10 mouse cellular contexts compared by ENCODE assay signal in the genomic region with DNA sequence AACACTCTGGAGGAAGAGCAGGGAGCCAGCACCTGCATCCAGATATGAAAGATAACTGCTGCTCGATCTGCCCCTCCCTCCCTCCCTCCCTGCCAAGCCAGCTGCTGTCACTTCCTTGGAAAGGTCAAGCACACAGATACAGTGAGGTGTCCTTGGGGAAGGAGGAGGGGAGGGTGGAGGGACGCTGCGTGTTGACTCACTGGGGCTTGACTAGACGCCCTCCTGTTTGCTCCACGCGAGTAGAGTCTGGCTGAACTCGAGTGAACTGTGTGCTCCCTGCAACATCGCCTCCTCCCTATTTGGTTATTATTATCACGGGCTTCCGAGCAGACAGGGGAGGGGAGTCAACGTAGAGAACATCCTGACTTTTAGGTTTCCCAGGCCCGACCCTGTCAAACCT.
A peak's percentile ranks its signal among the peaks of the same experiment; 100 is the strongest.
DNase-seq lines count a peak whose midpoint lies in the region; ATAC-seq lines count a peak whose summit lies in the region.
"Had no signal": no experiment of that assay in that cellular context is flagged by ENCODE, and none has a peak within 500 bp of the region (broad histone marks: within the 10 kb centered on the region; RNA-seq: fewer than 3 reads in every experiment).

No protein-coding gene starts in this region.

- H3K9me3 ChIP-seq in lung, embryonic 16.5 days (ENCODE audit: control insufficient read depth, low read length), result no peaks in the 10 kb centered on the region
- H3K9me3 ChIP-seq in heart, embryonic 13.5 days, result no peaks in the 10 kb centered on the region
- H3K9me3 ChIP-seq: embryonic facial prominence, embryonic 15.5 days; megakaryocyte, embryonic 14.5 days had no signal

- no peaks in the 10 kb centered on the region for H3K27me3 ChIP-seq in lung, embryonic 16.5 days (ENCODE audit: control insufficient read depth, insufficient read depth, low read depth, low read length)
- H3K27me3 ChIP-seq in heart, embryonic 13.5 days (replicated peaks), result no peaks in the 10 kb centered on the region
- H3K27me3 ChIP-seq: embryonic facial prominence, embryonic 15.5 days had no signal

- no peak overlapping the region for H3K4me3 ChIP-seq in lung, embryonic 16.5 days (ENCODE audit: low read length)
- H3K4me3 ChIP-seq in heart, embryonic 13.5 days, result no peak overlapping the region
- H3K4me3 ChIP-seq: embryonic facial prominence, embryonic 15.5 days; left cerebral cortex, adult 2 months; megakaryocyte, embryonic 14.5 days had no signal

- DNase-seq in lung, postnatal 10 days, result no peak
- peak; percentile 83 to 85 for DNase-seq in adrenal gland, postnatal 36 days
- peak; percentile 41 for DNase-seq in retina, postnatal 1 day
- no peak for DNase-seq in thymus, postnatal 0 days (ENCODE audit: low spot score)
- DNase-seq in urinary bladder, adult 2 months (ENCODE audit: low spot score), result no peak

- H3K9ac ChIP-seq in lung, embryonic 16.5 days (ENCODE audit: low read length), result no peak overlapping the region
- peak overlapping the region; percentile 6; the same call in 1 of the 2 replicates for H3K9ac ChIP-seq in heart, embryonic 13.5 days
- H3K9ac ChIP-seq: embryonic facial prominence, embryonic 15.5 days had no signal

- H3K36me3 ChIP-seq in lung, embryonic 16.5 days (ENCODE audit: control insufficient read depth, insufficient read depth, low read length), result no peaks in the 10 kb centered on the region
- no peaks in the 10 kb centered on the region for H3K36me3 ChIP-seq in heart, embryonic 13.5 days
- H3K36me3 ChIP-seq: embryonic facial prominence, embryonic 15.5 days had no signal

- WGBS in lung, embryonic 16.5 days, result 15% methylated on average over 12 of the region's 12 CpGs
- 8% methylated on average over 12 of the region's 12 CpGs for WGBS in heart, embryonic 13.5 days

- H3K27ac ChIP-seq in lung, embryonic 16.5 days (ENCODE audit: low read length), result no peak overlapping the region
- 0 out of 2 replicates have a peak overlapping the region, but pooled peaks have one; percentile 17 for H3K27ac ChIP-seq in heart, embryonic 13.5 days (replicated peaks)
- H3K27ac ChIP-seq: embryonic facial prominence, embryonic 15.5 days; left cerebral cortex, adult 2 months had no signal

- H3K4me1 ChIP-seq in lung, embryonic 16.5 days (replicated peaks; ENCODE audit: control insufficient read depth, insufficient read depth, low read length), result peaks cover 9% of the 10 kb centered on the region
- peaks cover 29% of the 10 kb centered on the region for H3K4me1 ChIP-seq in heart, embryonic 13.5 days
- H3K4me1 ChIP-seq: embryonic facial prominence, embryonic 15.5 days had no signal

- 0 out of 2 replicates have a peak overlapping the region, but pooled peaks have one; percentile 7 for H3K4me2 ChIP-seq in lung, embryonic 16.5 days (ENCODE audit: low read depth, low read length)
- H3K4me2 ChIP-seq in heart, embryonic 13.5 days, result peak overlapping the region; percentile 47
- H3K4me2 ChIP-seq: embryonic facial prominence, embryonic 15.5 days had no signal

- peak; percentile 38; the same call in 1 of the 2 replicates for ATAC-seq in lung, embryonic 16.5 days (ENCODE audit: low read depth)
- ATAC-seq in heart, embryonic 13.5 days (ENCODE audit: extremely low read depth, insufficient number of reproducible peaks, low FRiP score, low TSS enrichment), result no peak

Comparison
In these comparisons a context has a peak if more than half of its experiments do, and no peak if none do; other contexts are left out.
1. DNase-seq: peak in adrenal gland, postnatal 36 days (2 of 2) and retina, postnatal 1 day (single experiment); none in lung, postnatal 10 days (single experiment), thymus, postnatal 0 days (single experiment) and urinary bladder, adult 2 months (single experiment).